Mouse (Mus musculus) bone marrow macrophage, adult 2 months (primary cell): ENCODE measurements around the gene Olfr250. TPM values are rescaled to one million over a fixed set of nuclear protein-coding genes. Genes with fewer than 3 reads are reported as not detected.
"Not testable (repeated sequence)": the region's sequence is repeated elsewhere in the genome, so short reads cannot be mapped to it uniquely, and the experiment has no call there.

Experiments used
- H3K27ac ChIP-seq: 2 replicates; pipeline ENCODE4 v1.5.1; 2012; ENCODE audit warnings: low read depth, low read length; ENCODE audit not compliant: insufficient read depth
- H3K4me1 ChIP-seq: 2 replicates; pipeline ENCODE4 v1.6.1; 2012; ENCODE audit warnings: low read length; ENCODE audit not compliant: control insufficient read depth, insufficient read depth
- H3K4me3 ChIP-seq: 2 replicates; pipeline ENCODE4 v1.5.1; 2012; ENCODE audit warnings: mild to moderate bottlenecking, low read length, moderate library complexity; ENCODE audit not compliant: insufficient read depth
- CTCF ChIP-seq: IDR thresholded peaks from 2 replicates; pipeline ENCODE4 v1.5.1; 2012; ENCODE audit warnings: low read depth, mild to moderate bottlenecking, low read length, moderate library complexity
- POLR2A ChIP-seq: IDR thresholded peaks from 2 replicates; pipeline ENCODE4 v1.6.1; 2012; ENCODE audit warnings: mild to moderate bottlenecking, low read depth, low read length, borderline replicate concordance
- polyA plus RNA-seq: library from polyadenylated mRNA; stranded (reverse); fragments of >200 nt; gene quantifications from 2 replicates; pipeline ENCODE4 v1.2.4, GENCODE M21; 2012; ENCODE audit not compliant: missing spikeins, insufficient read depth, insufficient read length

The Olfr250 gene
- not detected in 2 replicates for polyA plus RNA-seq

DNA sequence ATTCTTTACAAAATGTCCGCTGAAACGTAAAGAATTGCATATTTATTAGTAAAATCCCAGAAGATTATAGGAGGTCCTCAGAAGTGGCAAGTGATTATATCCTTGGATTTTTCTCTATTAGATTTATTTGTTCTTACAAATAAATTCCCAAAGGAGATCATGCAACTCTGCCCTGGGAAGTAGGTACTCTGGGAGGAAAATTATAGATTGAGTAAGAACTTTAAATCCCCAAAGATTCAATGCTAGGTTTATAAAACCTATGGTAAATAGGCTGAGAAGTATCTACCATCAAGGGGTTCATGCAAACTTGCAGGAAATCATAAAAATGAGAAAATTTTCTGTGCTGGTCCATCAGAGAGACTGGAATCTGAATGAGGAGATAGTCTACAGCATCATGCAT, at the start of gene Olfr250:
Gene Olfr250 (plus strand): TSS at position 301 of the 400 bp plus-strand sequence.
- Histone ChIP-seq H3K27ac (no peak within 1 kb of the TSS), H3K4me3 (no peak within 1 kb of the TSS), H3K4me1 (no peaks in the 10 kb centered on the region)
- no peak for TF ChIP-seq POLR2A
- no peak for TF ChIP-seq CTCF

DNA sequence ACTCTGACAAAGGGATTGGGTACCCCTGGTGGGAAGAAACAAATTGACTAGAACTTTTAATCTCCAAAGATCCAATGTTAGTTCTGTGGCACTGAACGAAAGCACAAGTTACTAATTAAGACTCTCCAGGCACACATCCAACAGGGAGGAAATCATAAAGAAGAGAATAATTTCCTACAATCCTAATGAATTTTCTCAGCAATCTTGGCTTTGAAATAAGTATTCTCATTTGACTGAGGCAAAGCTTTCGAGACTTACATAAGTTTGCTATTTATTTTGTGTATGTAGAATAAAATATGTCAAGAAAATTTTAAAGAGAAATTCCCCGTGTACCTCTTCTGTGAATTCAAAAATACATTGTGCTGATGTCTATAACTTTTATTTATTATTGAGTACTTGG, 37.9 kb upstream of the Olfr250 start, which contains the start of gene Olfr25:
Gene Olfr25 (plus strand): TSS at position 301 of the 400 bp plus-strand sequence.
- Histone ChIP-seq H3K27ac (no peak within 1 kb of the TSS), H3K4me1 (no peaks in the 10 kb centered on the region)
- TF ChIP-seq CTCF = no peak
- no peak for TF ChIP-seq POLR2A

DNA sequence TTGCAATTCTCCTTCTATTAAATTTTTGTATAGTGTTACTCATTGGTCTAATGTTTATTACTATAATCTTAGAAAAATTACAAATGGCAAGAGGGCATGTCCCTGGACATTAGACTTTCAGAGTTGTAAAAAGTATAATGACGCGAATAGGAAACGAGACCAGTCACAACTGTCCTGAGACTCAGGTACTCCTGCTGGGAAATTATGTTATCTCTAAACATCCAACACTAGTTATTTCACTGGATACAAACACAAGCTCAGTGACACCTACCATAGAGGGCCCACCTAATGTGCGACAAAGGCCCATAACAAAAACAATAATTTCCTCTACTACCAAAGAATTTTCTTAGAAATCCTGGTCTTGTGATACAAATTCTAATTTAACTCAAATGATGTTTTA, 18.6 kb upstream of the Olfr250 start, which contains the start of gene Olfr898:
Gene Olfr898 (plus strand): TSS at position 301 of the 400 bp plus-strand sequence.
- H3K4me1 ChIP-seq = no peaks in the 10 kb centered on the region
- H3K27ac ChIP-seq = no peak within 1 kb of the TSS
- TF ChIP-seq POLR2A = no peak
- H3K4me3 ChIP-seq = no peak within 1 kb of the TSS

More for the DNA sequence above, 37.9 kb upstream of the Olfr250 start, which contains the start of gene Olfr25:
- H3K4me3 ChIP-seq = no peak within 1 kb of the TSS

DNA sequence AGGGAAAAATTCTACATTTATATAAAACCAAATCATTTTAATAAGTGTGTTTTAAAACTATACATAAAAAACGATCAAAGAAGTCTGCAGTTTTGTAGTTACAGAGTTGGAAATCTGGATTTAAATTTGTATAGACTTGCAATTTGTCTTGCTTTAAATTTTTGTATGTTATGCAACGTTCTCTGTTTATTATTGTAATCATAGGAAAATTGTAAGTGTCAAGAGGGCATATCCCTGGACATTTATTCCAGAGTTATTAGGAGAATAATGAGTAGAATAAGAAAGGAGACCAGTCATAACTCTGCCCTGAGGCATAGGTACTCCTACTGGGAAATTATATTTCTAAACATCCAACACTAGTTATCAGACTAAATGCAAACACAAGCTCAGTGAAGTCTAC, 10.1 kb downstream of the Olfr250 start, which contains the start of gene Olfr251:
Gene Olfr251 (plus strand): TSS at position 301 of the 400 bp plus-strand sequence.
- H3K4me1 ChIP-seq = no peaks in the 10 kb centered on the region
- TF ChIP-seq CTCF (no peak), POLR2A (no peak)
- no peak within 1 kb of the TSS for H3K27ac ChIP-seq
- no peak within 1 kb of the TSS for H3K4me3 ChIP-seq

DNA sequence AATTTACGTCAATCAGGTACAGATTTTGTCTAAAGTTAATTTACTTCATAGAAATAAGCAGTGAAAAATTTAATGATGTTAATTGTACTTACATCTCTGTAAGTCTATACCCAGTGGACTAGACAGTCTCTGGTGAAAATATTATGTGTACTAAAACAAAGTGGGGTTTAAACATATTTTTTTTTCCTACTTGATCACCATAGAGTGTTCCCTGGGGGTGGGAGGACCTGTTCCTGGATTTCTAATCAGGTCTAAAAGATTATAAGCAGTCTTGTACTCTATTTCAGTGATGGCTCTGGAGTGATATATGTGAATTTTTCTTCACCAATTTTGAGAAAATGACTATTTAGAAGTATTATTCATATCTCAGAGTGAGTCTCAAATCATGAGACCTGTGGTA, 34.7 kb downstream of the Olfr250 start, which contains the start of gene Olfr147:
Gene Olfr147 (plus strand): TSS at position 301 of the 400 bp plus-strand sequence.
- no peak for TF ChIP-seq CTCF
- Histone ChIP-seq H3K27ac (no peak within 1 kb of the TSS), H3K4me1 (no peaks in the 10 kb centered on the region), H3K4me3 (no peak within 1 kb of the TSS)

DNA sequence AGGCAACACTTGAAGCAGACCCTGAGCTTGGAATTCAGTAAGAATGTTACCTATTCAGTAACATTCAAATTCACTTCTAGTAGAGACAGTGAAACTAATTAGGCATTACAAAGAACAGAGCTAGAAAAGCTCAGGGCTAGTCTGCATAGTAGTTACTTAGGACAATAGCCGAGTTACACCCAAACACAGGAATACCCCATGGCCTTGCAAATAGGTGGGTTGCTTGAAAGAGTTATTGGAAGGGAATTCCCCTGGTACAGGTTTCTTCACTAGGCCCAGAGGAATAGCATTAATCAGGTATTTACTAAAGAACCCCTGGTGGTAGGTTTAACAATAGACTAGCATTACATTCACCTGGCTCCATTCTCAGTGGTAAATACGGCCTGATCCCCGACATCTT, 40.8 kb downstream of the Olfr250 start:
- not testable (repeated sequence) for H3K27ac ChIP-seq, H3K4me1 ChIP-seq, H3K4me3 ChIP-seq

DNA sequence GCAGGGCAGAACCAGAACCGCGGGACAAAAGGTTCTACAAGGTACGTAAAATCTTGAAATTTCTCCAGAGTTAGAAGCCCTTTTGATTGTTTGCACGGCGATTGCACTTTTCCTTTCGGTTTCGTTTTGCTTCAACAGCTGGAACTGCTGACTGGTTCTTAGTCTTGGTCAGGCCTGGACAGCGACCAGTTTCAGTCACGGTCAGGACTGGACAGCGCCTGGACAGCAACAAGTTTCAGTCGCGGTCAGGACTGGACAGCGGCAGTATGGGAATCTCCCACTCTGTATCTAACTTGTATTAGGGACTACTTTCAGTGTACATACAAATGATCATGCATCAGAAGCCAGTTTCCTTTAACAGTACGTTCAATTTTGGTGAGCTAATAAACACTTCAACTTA, 46.8 kb downstream of the Olfr250 start:
- not testable (repeated sequence) for H3K4me1 ChIP-seq, H3K4me3 ChIP-seq

More for the DNA sequence above, 46.8 kb downstream of the Olfr250 start:
- not testable (repeated sequence) for H3K27ac ChIP-seq

Other genes with a start within 250 kb of the Olfr250 start
- not detected in 2 replicates for gene Olfr890, start 224.4 kb upstream of the Olfr250 start, polyA plus RNA-seq
- not detected in 2 replicates for gene Olfr891, start 186.1 kb upstream of the Olfr250 start, polyA plus RNA-seq
- not detected in 2 replicates for gene Olfr893, start 158.5 kb upstream of the Olfr250 start, polyA plus RNA-seq
- gene Olfr894, start 148.8 kb upstream of the Olfr250 start, polyA plus RNA-seq = not detected in 2 replicates
- gene Olfr143, start 114.1 kb upstream of the Olfr250 start, polyA plus RNA-seq = not detected in 2 replicates
- not detected in 2 replicates for gene Olfr895, start 99.0 kb upstream of the Olfr250 start, polyA plus RNA-seq
- not detected in 2 replicates for gene Olfr896-ps1, start 75.8 kb upstream of the Olfr250 start, polyA plus RNA-seq
- gene Olfr25, start 37.8 kb upstream of the Olfr250 start, polyA plus RNA-seq = not detected in 2 replicates
- gene Olfr898, start 18.5 kb upstream of the Olfr250 start, polyA plus RNA-seq = not detected in 2 replicates
- gene Olfr251, start 10.2 kb downstream of the Olfr250 start, polyA plus RNA-seq = not detected in 2 replicates
- gene Olfr147, start 34.8 kb downstream of the Olfr250 start, polyA plus RNA-seq = not detected in 2 replicates
- gene Olfr901, start 62.6 kb downstream of the Olfr250 start, polyA plus RNA-seq = not detected in 2 replicates
- gene Olfr902, start 80.8 kb downstream of the Olfr250 start, polyA plus RNA-seq = not detected in 2 replicates
- gene Olfr904, start 96.2 kb downstream of the Olfr250 start, polyA plus RNA-seq = not detected in 2 replicates
- 0.16 and 0.41 TPM in 2 replicates for gene Olfr905, start 104.2 kb downstream of the Olfr250 start, polyA plus RNA-seq
- not detected in 2 replicates for gene Olfr906, start 120.2 kb downstream of the Olfr250 start, polyA plus RNA-seq
- gene Olfr907, start 128.9 kb downstream of the Olfr250 start, polyA plus RNA-seq = not detected in 2 replicates
- not detected in 2 replicates for gene Olfr911-ps1, start 154.7 kb downstream of the Olfr250 start, polyA plus RNA-seq
- gene Olfr910, start 171.0 kb downstream of the Olfr250 start, polyA plus RNA-seq = not detected in 2 replicates
- gene Olfr912, start 213.3 kb downstream of the Olfr250 start, polyA plus RNA-seq = 0.15 TPM in 2 replicates
- not detected in 2 replicates for gene Olfr913, start 225.9 kb downstream of the Olfr250 start, polyA plus RNA-seq
- gene Olfr914, start 238.2 kb downstream of the Olfr250 start, polyA plus RNA-seq = not detected in 2 replicates